Mouse (Mus musculus) embryonic facial prominence, embryonic 13.5 days (tissue): ENCODE results near the gene Pank1. TPM values are rescaled to one million over a fixed set of nuclear protein-coding genes. Genes with fewer than 3 reads are reported as not detected.

ENCODE experiments used
- ATAC-seq: fragments of 200-750 bp; cut with Nextera tagmentation; 2 replicates; pipeline ENCODE4 v1.8.0; 2017; ENCODE audit warnings: low read depth; ENCODE audit not compliant: insufficient number of reproducible peaks, insufficient read depth, low FRiP score, low TSS enrichment
- H3K27ac ChIP-seq: fragments of 300-500 bp; sonication (generic); 2 replicates; pipeline ENCODE4 v1.5.1; 2015; ENCODE audit warnings: moderate library complexity, mild to moderate bottlenecking, inconsistent platforms
- H3K27me3 ChIP-seq: fragments of 300-500 bp; sonication (generic); 2 replicates; pipeline ENCODE4 v1.6.1; 2015; ENCODE audit warnings: mild to moderate bottlenecking, inconsistent platforms
- H3K36me3 ChIP-seq: fragments of 300-500 bp; sonication (generic); 2 replicates; pipeline ENCODE4 v1.6.1; 2015; ENCODE audit warnings: mild to moderate bottlenecking, inconsistent platforms
- H3K4me1 ChIP-seq: fragments of 300-500 bp; sonication (generic); 2 replicates; pipeline ENCODE4 v1.6.1; 2015; ENCODE audit warnings: inconsistent platforms
- H3K4me2 ChIP-seq: fragments of 300-500 bp; sonication (generic); 2 replicates; pipeline ENCODE4 v1.6.1; 2015; ENCODE audit warnings: moderate library complexity, mild to moderate bottlenecking, inconsistent platforms
- H3K4me3 ChIP-seq: fragments of 300-500 bp; sonication (generic); 2 replicates; pipeline ENCODE4 v1.5.1; 2015; ENCODE audit warnings: mild to moderate bottlenecking, inconsistent platforms
- H3K9ac ChIP-seq: fragments of 300-500 bp; sonication (generic); 2 replicates; pipeline ENCODE4 v1.6.1; 2015; ENCODE audit warnings: mild to moderate bottlenecking, inconsistent platforms
- H3K9me3 ChIP-seq: fragments of 300-500 bp; sonication (generic); 2 replicates; pipeline ENCODE4 v1.6.1; 2016; ENCODE audit warnings: inconsistent platforms
- WGBS: fragments of 180-500 bp; shearing (Covaris S2); methylation state at CpG from one replicate; pipeline ENCODE4 v1.1.7; 2015; ENCODE audit warnings: mixed read lengths; 5-methylcytosine and 5-hydroxymethylcytosine counted together
- polyA plus RNA-seq: library from polyadenylated mRNA; unstranded; fragments of >200 nt; fragmentation: Nextera tagmentation; extraction: Ambion mirVana; gene quantifications from 2 replicates; pipeline ENCODE4 v1.2.1, GENCODE M21; 2015

Gene Pank1
- polyA plus RNA-seq, 1 experiment from 2014 or later = 7.6 TPM

DNA sequence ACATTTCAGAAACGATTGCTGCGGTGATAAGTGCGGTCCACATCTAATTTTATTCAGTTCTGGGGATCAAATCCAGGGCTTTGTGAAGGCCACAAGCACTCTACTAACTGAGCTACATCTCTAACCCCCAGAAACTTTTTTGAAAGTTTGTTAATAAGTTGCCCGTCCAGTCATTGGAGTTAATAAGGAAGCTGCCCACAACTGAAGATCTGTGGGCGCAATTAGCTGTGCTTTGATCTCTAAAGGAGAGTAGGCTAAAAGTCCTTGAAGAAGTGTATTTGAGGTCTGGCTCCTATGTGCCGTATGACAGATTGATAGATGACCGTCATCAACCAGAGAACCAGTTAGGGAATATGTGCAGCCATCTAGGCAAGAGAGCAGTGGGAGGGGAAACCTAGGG, 22.0 kb upstream of the Pank1 start:
- Histone ChIP-seq H3K9me3 (no peaks in the 10 kb centered on the region), H3K4me3 (no peak overlapping the region), H3K36me3 (no peaks in the 10 kb centered on the region), H3K27me3 (no peaks in the 10 kb centered on the region), H3K4me1 (no peaks in the 10 kb centered on the region), H3K27ac (no peak overlapping the region), H3K4me2 (no peak overlapping the region), H3K9ac (no peak overlapping the region)
- no peak for ATAC-seq
- 91% methylated on average over 7 of the region's 7 CpGs for WGBS

GRCm38 (mm10) chr19:34898941-34899340, 19.7 kb upstream of the Pank1 start:
- no peak overlapping the region for H3K9ac ChIP-seq
- H3K27me3 ChIP-seq = no peaks in the 10 kb centered on the region
- ATAC-seq = no peak
- no peaks in the 10 kb centered on the region for H3K4me1 ChIP-seq
- H3K36me3 ChIP-seq = no peaks in the 10 kb centered on the region
- 87% methylated on average over 4 of the region's 4 CpGs for WGBS
- no peaks in the 10 kb centered on the region for H3K9me3 ChIP-seq
- H3K4me2 ChIP-seq = no peak overlapping the region
- H3K4me3 ChIP-seq = no peak overlapping the region
- no peak overlapping the region for H3K27ac ChIP-seq

DNA sequence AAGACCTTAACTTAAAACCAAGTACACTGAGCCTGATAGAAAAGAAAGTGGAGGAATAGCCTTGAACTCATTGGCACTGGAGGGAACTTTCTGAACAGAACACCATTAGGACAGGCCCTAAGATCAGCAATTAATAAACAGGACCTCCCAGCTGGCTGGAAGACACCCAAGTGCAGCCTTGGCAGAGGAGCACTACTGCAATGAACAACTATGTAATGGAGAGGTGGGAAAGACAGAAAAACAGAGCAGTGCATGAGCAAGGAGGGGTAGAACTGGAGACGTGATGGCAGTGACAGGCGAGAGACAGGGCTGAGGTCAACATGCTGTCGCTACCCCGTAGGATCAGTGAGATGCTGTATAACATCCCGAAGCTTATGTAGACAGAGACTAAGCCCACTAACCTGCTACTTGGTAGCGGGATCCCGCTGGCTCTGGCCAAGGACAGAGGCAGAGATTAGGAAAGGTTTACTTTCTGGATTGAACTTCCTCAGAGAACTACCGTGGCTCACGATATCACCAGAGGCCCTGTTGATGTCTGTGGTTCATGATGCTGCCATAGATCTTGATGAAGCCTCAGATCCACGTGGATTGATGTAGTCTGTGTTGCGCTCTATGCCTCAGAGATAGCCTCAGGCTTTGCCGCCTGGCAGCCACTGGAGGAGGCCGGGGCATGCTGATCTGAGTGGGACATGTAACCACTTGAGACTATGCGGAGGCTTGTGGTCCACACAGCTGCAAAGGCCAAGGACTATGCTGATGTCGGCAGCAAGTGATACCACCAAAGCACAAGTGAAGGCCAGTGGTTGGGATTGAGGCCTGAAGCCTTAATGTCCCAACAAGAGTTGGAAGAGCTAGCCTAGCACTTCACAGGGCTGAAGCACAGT, 18.1 kb upstream of the Pank1 start:
- Histone ChIP-seq H3K4me2 (no peak overlapping the region), H3K27me3 (no peaks in the 10 kb centered on the region), H3K4me1 (no peaks in the 10 kb centered on the region), H3K4me3 (no peak overlapping the region), H3K36me3 (no peaks in the 10 kb centered on the region), H3K9ac (no peak overlapping the region), H3K9me3 (no peaks in the 10 kb centered on the region), H3K27ac (no peak overlapping the region)
- ATAC-seq = no peak
- WGBS = 86% methylated on average over 15 of the region's 15 CpGs

- Histone ChIP-seq H3K4me1 (no peaks in the 10 kb centered on the region), H3K9me3 (no peaks in the 10 kb centered on the region), H3K36me3 (no peaks in the 10 kb centered on the region), H3K9ac (no peak overlapping the region), H3K27ac (no peak overlapping the region), H3K4me3 (no peak overlapping the region), H3K27me3 (no peaks in the 10 kb centered on the region), H3K4me2 (no peak overlapping the region)
- WGBS = 82% methylated on average over 4 of the region's 4 CpGs
- no peak for ATAC-seq
Measured at GRCm38 (mm10) chr19:34895082-34895481, 15.8 kb upstream of the Pank1 start.

GRCm38 (mm10) chr19:34891590-34891989, 12.3 kb upstream of the Pank1 start:
- 83% methylated on average over 1 of the region's 1 CpGs for WGBS
- no peak overlapping the region for H3K9ac ChIP-seq
- H3K4me3 ChIP-seq = no peak overlapping the region
- no peak overlapping the region for H3K4me2 ChIP-seq
- H3K9me3 ChIP-seq = no peaks in the 10 kb centered on the region
- H3K4me1 ChIP-seq = no peaks in the 10 kb centered on the region
- no peaks in the 10 kb centered on the region for H3K36me3 ChIP-seq
- H3K27me3 ChIP-seq = no peaks in the 10 kb centered on the region
- no peak for ATAC-seq
- no peak overlapping the region for H3K27ac ChIP-seq

GRCm38 (mm10) chr19:34890981-34891380, 11.7 kb upstream of the Pank1 start:
- no peak overlapping the region for H3K4me2 ChIP-seq
- no peaks in the 10 kb centered on the region for H3K4me1 ChIP-seq
- no peak overlapping the region for H3K27ac ChIP-seq
- H3K9me3 ChIP-seq = no peaks in the 10 kb centered on the region
- no peak overlapping the region for H3K4me3 ChIP-seq
- no peaks in the 10 kb centered on the region for H3K36me3 ChIP-seq
- H3K27me3 ChIP-seq = no peaks in the 10 kb centered on the region
- ATAC-seq = no peak
- WGBS = 70% methylated on average over 3 of the region's 3 CpGs
- H3K9ac ChIP-seq = no peak overlapping the region

DNA sequence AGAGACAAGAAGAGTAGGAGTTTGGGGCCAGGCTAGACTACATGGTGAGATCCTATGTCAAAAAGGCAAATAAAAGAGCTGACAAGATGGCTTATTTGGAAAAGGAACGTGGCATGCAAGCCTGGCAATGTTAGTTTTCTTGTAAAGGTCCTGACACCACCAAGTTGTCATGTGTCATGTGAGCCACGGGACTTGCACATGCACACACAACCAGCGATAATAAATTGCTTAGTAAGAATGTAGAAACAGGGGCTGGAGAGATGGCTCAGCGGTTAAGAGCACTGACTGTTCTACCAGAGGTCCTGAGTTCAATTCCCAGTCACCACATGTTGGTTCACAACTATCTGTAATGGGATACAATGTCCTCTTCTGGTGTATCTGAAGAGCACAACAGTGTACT, 7.1 kb upstream of the Pank1 start:
- ATAC-seq = no peak
- no peak overlapping the region for H3K4me2 ChIP-seq
- no peaks in the 10 kb centered on the region for H3K27me3 ChIP-seq
- WGBS = 80% methylated on average over 4 of the region's 4 CpGs
- no peaks in the 10 kb centered on the region for H3K36me3 ChIP-seq
- H3K9me3 ChIP-seq = no peaks in the 10 kb centered on the region
- no peak overlapping the region for H3K27ac ChIP-seq
- H3K4me1 ChIP-seq = no peaks in the 10 kb centered on the region
- no peak overlapping the region for H3K4me3 ChIP-seq
- no peak overlapping the region for H3K9ac ChIP-seq

GRCm38 (mm10) chr19:34883526-34884224, 4.4 kb upstream of the Pank1 start:
- WGBS = 72% methylated on average over 3 of the region's 3 CpGs
- no peak for ATAC-seq
- H3K27ac ChIP-seq = no peak overlapping the region

GRCm38 (mm10) chr19:34882443-34882842, 3.2 kb upstream of the Pank1 start:
- 81% methylated on average over 2 of the region's 2 CpGs for WGBS
- Histone ChIP-seq H3K4me3 (no peak overlapping the region), H3K4me1 (peaks cover 10% of the 10 kb centered on the region), H3K4me2 (no peak overlapping the region), H3K9ac (no peak overlapping the region), H3K27me3 (no peaks in the 10 kb centered on the region), H3K36me3 (no peaks in the 10 kb centered on the region), H3K27ac (no peak overlapping the region), H3K9me3 (no peaks in the 10 kb centered on the region)
- no peak for ATAC-seq

More at GRCm38 (mm10) chr19:34883526-34884224, 4.4 kb upstream of the Pank1 start:
- Histone ChIP-seq H3K27me3 (no peaks in the 10 kb centered on the region), H3K4me3 (no peak overlapping the region), H3K36me3 (no peaks in the 10 kb centered on the region), H3K9ac (no peak overlapping the region), H3K4me2 (no peak overlapping the region), H3K4me1 (peaks cover 8% of the 10 kb centered on the region), H3K9me3 (no peaks in the 10 kb centered on the region)

- 85% methylated on average over 5 of the region's 5 CpGs for WGBS
Measured at GRCm38 (mm10) chr19:34881160-34881559, 1.9 kb upstream of the Pank1 start.

GRCm38 (mm10) chr19:34879624-34880023, 369 bp upstream of the Pank1 start:
- Histone ChIP-seq H3K9ac (peak overlapping the region; percentile 97), H3K9me3 (no peaks in the 10 kb centered on the region), H3K4me3 (peak overlapping the region; percentile 89), H3K27ac (peak overlapping the region; percentile 98), H3K4me1 (peaks cover 13% of the 10 kb centered on the region), H3K36me3 (no peaks in the 10 kb centered on the region), H3K27me3 (no peaks in the 10 kb centered on the region), H3K4me2 (peak overlapping the region; percentile 69)
- no peak for ATAC-seq
- 24% methylated on average over 6 of the region's 6 CpGs for WGBS

More at GRCm38 (mm10) chr19:34881160-34881559, 1.9 kb upstream of the Pank1 start:
- no peak overlapping the region for H3K9ac ChIP-seq
- H3K9me3 ChIP-seq = no peaks in the 10 kb centered on the region
- no peaks in the 10 kb centered on the region for H3K27me3 ChIP-seq
- no peaks in the 10 kb centered on the region for H3K36me3 ChIP-seq
- ATAC-seq = no peak
- no peak overlapping the region for H3K27ac ChIP-seq
- H3K4me3 ChIP-seq = no peak overlapping the region
- H3K4me1 ChIP-seq = peaks cover 13% of the 10 kb centered on the region
- H3K4me2 ChIP-seq = no peak overlapping the region
